Mouse (Mus musculus) megakaryocyte, embryonic 14.5 days (primary cell): ENCODE data around the gene Tppp2.

Experiments
- FLI1 ChIP-seq: IDR thresholded peaks from 2 replicates; pipeline ENCODE4 v1.6.1; 2012; ENCODE audit warnings: low read length, inconsistent platforms, mixed read lengths
- GATA1 ChIP-seq: IDR thresholded peaks from 3 replicates; pipeline ENCODE4 v1.6.1; 2012; ENCODE audit warnings: mixed read lengths, low read length, inconsistent platforms, borderline replicate concordance

DNA sequence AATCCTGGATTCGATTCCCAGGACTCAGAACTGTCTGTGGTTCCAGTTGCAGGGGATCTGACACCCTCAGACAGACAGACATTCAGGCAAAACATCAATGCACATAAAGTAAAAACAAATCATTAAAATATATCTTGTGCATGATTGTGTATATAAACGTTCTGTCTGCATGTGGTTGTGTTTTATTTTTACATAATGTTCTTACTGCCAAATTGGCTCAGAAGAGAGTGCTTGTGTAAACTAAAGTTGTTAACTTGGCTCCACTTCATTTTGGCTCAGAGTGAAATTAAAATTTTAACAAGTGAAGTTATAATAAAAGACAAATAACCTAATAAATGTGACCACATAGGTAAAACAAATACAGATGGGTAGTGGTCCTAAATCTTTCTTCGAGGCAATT, 49.2 kb downstream of the Tppp2 start:
- TF ChIP-seq GATA1 (no peak), FLI1 (no peak)
